Comparison of ENCODE assay signal across 8 mouse cellular contexts in the genomic region with DNA sequence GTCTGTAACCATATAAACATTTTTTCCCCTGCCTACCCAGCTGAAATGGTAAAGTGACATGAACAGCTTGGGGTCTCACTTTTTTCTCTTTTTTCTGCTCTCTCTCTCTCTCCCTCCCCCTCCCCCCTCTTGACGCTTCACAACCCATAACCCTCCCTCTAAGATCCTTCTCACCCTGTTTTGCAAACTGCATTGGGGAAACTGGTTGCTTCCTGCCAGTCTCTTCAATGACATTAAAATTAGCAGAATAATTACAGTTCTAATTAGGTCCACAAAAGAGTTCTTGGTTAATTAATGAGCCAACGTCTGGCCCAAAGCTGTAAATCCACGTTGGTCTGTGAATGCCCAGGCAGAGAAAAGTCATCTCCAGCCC.
DNase-seq lines count a peak whose midpoint lies in the region; ATAC-seq lines count a peak whose summit lies in the region.

No protein-coding gene starts in this region.

- WGBS in kidney, embryonic 15.5 days, result 4% methylated on average over 3 of the region's 3 CpGs
- WGBS in embryonic facial prominence, embryonic 11.5 days, result 3% methylated on average over 3 of the region's 3 CpGs
- WGBS in hindbrain, embryonic 14.5 days, result under 1% methylated on average over 3 of the region's 3 CpGs
- 0% methylated on average over 3 of the region's 3 CpGs for WGBS in midbrain, embryonic 13.5 days

- H3K36me3 ChIP-seq in kidney, embryonic 15.5 days, result no peaks in the 10 kb centered on the region
- H3K36me3 ChIP-seq in embryonic facial prominence, embryonic 11.5 days (replicated peaks; ENCODE audit: control insufficient read depth, insufficient read depth, low read depth, low read length), result no peaks in the 10 kb centered on the region
- H3K36me3 ChIP-seq in hindbrain, embryonic 14.5 days (replicated peaks; ENCODE audit: control insufficient read depth, insufficient read depth), result no peaks in the 10 kb centered on the region
- H3K36me3 ChIP-seq in midbrain, embryonic 13.5 days, result peaks cover 11% of the 10 kb centered on the region

- H3K4me2 ChIP-seq in kidney, embryonic 15.5 days, result peak overlapping the region; percentile 93
- H3K4me2 ChIP-seq in embryonic facial prominence, embryonic 11.5 days (ENCODE audit: low read depth, low read length), result peak overlapping the region; percentile 76
- peak overlapping the region; percentile 48 for H3K4me2 ChIP-seq in hindbrain, embryonic 14.5 days (replicated peaks)
- peak overlapping the region; percentile 59 for H3K4me2 ChIP-seq in midbrain, embryonic 13.5 days (replicated peaks)

- H3K9me3 ChIP-seq in kidney, embryonic 15.5 days (replicated peaks), result no peaks in the 10 kb centered on the region
- no peaks in the 10 kb centered on the region for H3K9me3 ChIP-seq in embryonic facial prominence, embryonic 11.5 days (replicated peaks; ENCODE audit: control insufficient read depth, low read length)
- H3K9me3 ChIP-seq in hindbrain, embryonic 14.5 days (ENCODE audit: control insufficient read depth, low read length), result no peaks in the 10 kb centered on the region
- no peaks in the 10 kb centered on the region for H3K9me3 ChIP-seq in midbrain, embryonic 13.5 days

- 0 out of 2 replicates have a peak, but pooled peaks cover 3% of the 10 kb centered on the region for H3K27me3 ChIP-seq in kidney, embryonic 15.5 days
- H3K27me3 ChIP-seq in embryonic facial prominence, embryonic 11.5 days (ENCODE audit: control insufficient read depth, insufficient read depth, low read length), result no peaks in the 10 kb centered on the region
- H3K27me3 ChIP-seq in hindbrain, embryonic 14.5 days (ENCODE audit: control insufficient read depth, insufficient read depth, low read length), result peaks cover 10% of the 10 kb centered on the region; the same call in 1 of the 2 replicates
- H3K27me3 ChIP-seq in midbrain, embryonic 13.5 days, result peaks cover 9% of the 10 kb centered on the region; the same call in 1 of the 2 replicates

- peaks cover 28% of the 10 kb centered on the region for H3K4me1 ChIP-seq in kidney, embryonic 15.5 days
- no peaks in the 10 kb centered on the region for H3K4me1 ChIP-seq in embryonic facial prominence, embryonic 11.5 days (ENCODE audit: control insufficient read depth, insufficient read depth, low read length)
- H3K4me1 ChIP-seq in hindbrain, embryonic 14.5 days (replicated peaks; ENCODE audit: control insufficient read depth, insufficient read depth, low read length), result peaks cover 33% of the 10 kb centered on the region
- peaks cover 38% of the 10 kb centered on the region for H3K4me1 ChIP-seq in midbrain, embryonic 13.5 days (replicated peaks)

- no peak for ATAC-seq in kidney, embryonic 15.5 days (replicated peaks; ENCODE audit: low FRiP score)
- no peak for ATAC-seq in embryonic facial prominence, embryonic 11.5 days (replicated peaks; ENCODE audit: insufficient number of reproducible peaks, low FRiP score, low TSS enrichment, low read depth)
- no peak for ATAC-seq in hindbrain, embryonic 14.5 days (ENCODE audit: low FRiP score)
- peak; percentile 15; the same call in 1 of the 2 replicates for ATAC-seq in midbrain, embryonic 13.5 days

- peak overlapping the region; percentile 37; the same call in 1 of the 2 replicates for H3K9ac ChIP-seq in kidney, embryonic 15.5 days
- peak overlapping the region; percentile 63; the same call in 1 of the 2 replicates for H3K9ac ChIP-seq in embryonic facial prominence, embryonic 11.5 days (replicated peaks; ENCODE audit: low read length)
- 0 out of 2 replicates have a peak overlapping the region, but pooled peaks have one; percentile 41 for H3K9ac ChIP-seq in hindbrain, embryonic 14.5 days
- H3K9ac ChIP-seq in midbrain, embryonic 13.5 days (replicated peaks), result peak overlapping the region; percentile 56

- peak overlapping the region; percentile 76 for H3K27ac ChIP-seq in kidney, embryonic 15.5 days
- H3K27ac ChIP-seq in embryonic facial prominence, embryonic 11.5 days (replicated peaks; ENCODE audit: low read depth, low read length), result no peak overlapping the region
- peak overlapping the region; percentile 39 for H3K27ac ChIP-seq in hindbrain, embryonic 14.5 days
- peak overlapping the region; percentile 62 for H3K27ac ChIP-seq in midbrain, embryonic 13.5 days

- DNase-seq in kidney, adult 18-20 months, result no peak
- DNase-seq in embryonic facial prominence, embryonic 11.5 days (ENCODE audit: low spot score), result no peak
- no peak for DNase-seq in hindbrain, embryonic 14.5 days (ENCODE audit: low spot score)
- DNase-seq in adrenal gland, postnatal 36 days, result no peak
- DNase-seq in right cerebral cortex, postnatal 4 days, result no peak
- no peak for DNase-seq in urinary bladder, postnatal 25 days (ENCODE audit: low spot score)

- H3K4me3 ChIP-seq in kidney, embryonic 15.5 days (replicated peaks), result peak overlapping the region; percentile 67
- peak overlapping the region; percentile 42 for H3K4me3 ChIP-seq in embryonic facial prominence, embryonic 11.5 days (ENCODE audit: low read depth, low read length)
- H3K4me3 ChIP-seq in hindbrain, embryonic 14.5 days (replicated peaks; ENCODE audit: low read length), result peak overlapping the region; percentile 25
- peak overlapping the region; percentile 40 for H3K4me3 ChIP-seq in midbrain, embryonic 13.5 days (replicated peaks)
